Mouse (Mus musculus): ENCODE data around the gene Tmem82. TPM values are rescaled to one million over a fixed set of nuclear protein-coding genes. Genes with fewer than 3 reads are reported as not detected.

The Tmem82 gene
- polyA plus RNA-seq, 1 experiment from 2014 or later: 42.0 TPM

DNA sequence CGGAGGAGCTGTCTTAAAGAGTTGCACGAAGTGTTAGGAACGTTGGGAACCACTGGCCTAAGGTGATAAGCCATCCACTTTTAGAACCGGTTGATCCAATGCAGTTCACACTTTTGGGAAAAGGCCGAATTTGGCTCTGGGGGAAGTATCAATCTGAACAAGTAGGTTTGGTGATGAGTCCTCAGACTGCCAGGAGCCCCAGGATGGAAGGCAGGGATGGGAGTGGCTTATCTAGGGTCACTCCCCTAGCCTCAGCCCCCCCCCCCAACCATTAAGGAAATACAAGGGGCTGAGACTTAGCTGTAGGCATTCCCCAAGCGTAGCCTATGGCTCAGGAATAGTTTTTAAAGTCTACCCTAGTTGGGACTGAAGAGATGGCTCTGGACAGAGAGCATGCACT, 52.2 kb downstream of the Tmem82 start:
- 93% methylated on average over 6 of the region's 6 CpGs for WGBS
- H3K9me3 ChIP-seq (ENCODE audit: control insufficient read depth): no peaks in the 10 kb centered on the region
- H3K36me3 ChIP-seq (ENCODE audit: control insufficient read depth, insufficient read depth): no peaks in the 10 kb centered on the region
- no peak overlapping the region for H3K27ac ChIP-seq (ENCODE audit: low read depth, low read length)
- no peak for ATAC-seq
- H3K27me3 ChIP-seq (replicated peaks; ENCODE audit: control insufficient read depth, insufficient read depth, low read length): no peaks in the 10 kb centered on the region
- no peak overlapping the region for H3K4me3 ChIP-seq (ENCODE audit: low read depth, low read length)
- no peak for TF ChIP-seq CTCF (IDR thresholded peaks at IDR 0.05; ENCODE audit: low read depth)
- H3K4me1 ChIP-seq (replicated peaks; ENCODE audit: control insufficient read depth, insufficient read depth, low read length): peaks cover 2% of the 10 kb centered on the region
- H3K9ac ChIP-seq (ENCODE audit: low read depth, low read length): no peak overlapping the region
- H3K4me2 ChIP-seq (replicated peaks; ENCODE audit: low read depth): no peak overlapping the region

GRCm38 (mm10) chr4:141565325-141565724, 53.1 kb downstream of the Tmem82 start:
- H3K36me3 ChIP-seq (ENCODE audit: control insufficient read depth, insufficient read depth): no peaks in the 10 kb centered on the region
- TF ChIP-seq CTCF (IDR thresholded peaks at IDR 0.05; ENCODE audit: low read depth): no peak
- no peaks in the 10 kb centered on the region for H3K9me3 ChIP-seq (ENCODE audit: control insufficient read depth)
- H3K4me2 ChIP-seq (replicated peaks; ENCODE audit: low read depth): no peak overlapping the region
- no peak overlapping the region for H3K27ac ChIP-seq (ENCODE audit: low read depth, low read length)
- no peak overlapping the region for H3K4me3 ChIP-seq (ENCODE audit: low read depth, low read length)
- H3K4me1 ChIP-seq (replicated peaks; ENCODE audit: control insufficient read depth, insufficient read depth, low read length): peaks cover 2% of the 10 kb centered on the region; the same call in 1 of the 2 replicates
- H3K27me3 ChIP-seq (replicated peaks; ENCODE audit: control insufficient read depth, insufficient read depth, low read length): no peaks in the 10 kb centered on the region
- H3K9ac ChIP-seq (ENCODE audit: low read depth, low read length): no peak overlapping the region
- ATAC-seq: no peak
- WGBS: 50% methylated on average over 7 of the region's 7 CpGs

DNA sequence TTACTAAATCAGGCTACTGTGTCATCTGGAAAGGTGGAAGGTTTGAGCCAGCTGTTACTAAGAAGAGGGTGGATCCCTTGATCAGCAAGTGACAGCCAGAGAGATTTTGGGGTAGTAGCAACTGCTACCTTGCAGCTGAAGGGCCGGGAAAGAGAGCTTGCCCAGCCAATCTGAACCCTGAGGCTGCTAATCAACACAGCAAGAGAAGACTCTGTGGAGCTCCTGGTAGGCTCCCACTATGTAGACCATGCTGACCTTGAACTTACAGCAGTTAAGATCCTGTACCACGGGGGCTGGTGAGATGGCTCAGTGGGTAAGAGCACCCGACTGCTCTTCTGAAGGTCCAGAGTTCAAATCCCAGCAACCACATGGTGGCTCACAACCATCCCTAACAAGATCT, 53.8 kb downstream of the Tmem82 start:
- H3K36me3 ChIP-seq (ENCODE audit: control insufficient read depth, insufficient read depth): no peaks in the 10 kb centered on the region
- no peaks in the 10 kb centered on the region for H3K4me1 ChIP-seq (replicated peaks; ENCODE audit: control insufficient read depth, insufficient read depth, low read length)
- no peak overlapping the region for H3K4me2 ChIP-seq (replicated peaks; ENCODE audit: low read depth)
- TF ChIP-seq CTCF (IDR thresholded peaks at IDR 0.05; ENCODE audit: low read depth): no peak
- 70% methylated on average over 3 of the region's 3 CpGs for WGBS
- no peaks in the 10 kb centered on the region for H3K27me3 ChIP-seq (replicated peaks; ENCODE audit: control insufficient read depth, insufficient read depth, low read length)
- no peaks in the 10 kb centered on the region for H3K9me3 ChIP-seq (ENCODE audit: control insufficient read depth)
- no peak for ATAC-seq
- H3K9ac ChIP-seq (ENCODE audit: low read depth, low read length): no peak overlapping the region
- H3K27ac ChIP-seq (ENCODE audit: low read depth, low read length): no peak overlapping the region
- H3K4me3 ChIP-seq (ENCODE audit: low read depth, low read length): no peak overlapping the region

GRCm38 (mm10) chr4:141564209-141564608, 54.2 kb downstream of the Tmem82 start:
- Histone ChIP-seq H3K4me3 (ENCODE audit: low read depth, low read length) (no peak overlapping the region), H3K9ac (ENCODE audit: low read depth, low read length) (no peak overlapping the region), H3K4me2 (replicated peaks; ENCODE audit: low read depth) (no peak overlapping the region), H3K27me3 (replicated peaks; ENCODE audit: control insufficient read depth, insufficient read depth, low read length) (no peaks in the 10 kb centered on the region), H3K36me3 (ENCODE audit: control insufficient read depth, insufficient read depth) (no peaks in the 10 kb centered on the region), H3K9me3 (ENCODE audit: control insufficient read depth) (no peaks in the 10 kb centered on the region), H3K4me1 (replicated peaks; ENCODE audit: control insufficient read depth, insufficient read depth, low read length) (no peaks in the 10 kb centered on the region), H3K27ac (ENCODE audit: low read depth, low read length) (no peak overlapping the region)
- ATAC-seq: no peak
- no peak for TF ChIP-seq CTCF (IDR thresholded peaks at IDR 0.05; ENCODE audit: low read depth)
- 92% methylated on average over 4 of the region's 4 CpGs for WGBS

Other genes starting within 250 kb of the Tmem82 start
- gene Clcnka, start 219.9 kb downstream of the Tmem82 start, polyA plus RNA-seq (2015; fragmentation: Nextera tagmentation; extraction: Ambion mirVana): 0.14 TPM in 1 of 2 replicates, not detected in the other
- gene Clcnkb, start 202.6 kb downstream of the Tmem82 start, polyA plus RNA-seq (2015; fragmentation: Nextera tagmentation; extraction: Ambion mirVana): not detected in 2 replicates
- gene Hspb7, start 197.9 kb downstream of the Tmem82 start, polyA plus RNA-seq (2015; fragmentation: Nextera tagmentation; extraction: Ambion mirVana): 4.7 and 8.0 TPM in 2 replicates
- not detected in 2 replicates for gene Srarp, start 182.5 kb downstream of the Tmem82 start, polyA plus RNA-seq (2015; fragmentation: Nextera tagmentation; extraction: Ambion mirVana)
- 9.7 and 9.8 TPM in 2 replicates for gene Zbtb17, start 174.0 kb downstream of the Tmem82 start, polyA plus RNA-seq (2015; fragmentation: Nextera tagmentation; extraction: Ambion mirVana)
- gene Spen, start 80.0 kb downstream of the Tmem82 start, polyA plus RNA-seq (2015; fragmentation: Nextera tagmentation; extraction: Ambion mirVana): 3.2 and 4.0 TPM in 2 replicates
- gene Fblim1, start 12.5 kb downstream of the Tmem82 start, polyA plus RNA-seq (2015; fragmentation: Nextera tagmentation; extraction: Ambion mirVana): 52.8 and 59.2 TPM in 2 replicates
- gene Slc25a34, start 5.2 kb upstream of the Tmem82 start, polyA plus RNA-seq (2015; fragmentation: Nextera tagmentation; extraction: Ambion mirVana): 23.8 and 25.7 TPM in 2 replicates
- 3.1 and 6.0 TPM in 2 replicates for gene Plekhm2, start 46.3 kb upstream of the Tmem82 start, polyA plus RNA-seq (2015; fragmentation: Nextera tagmentation; extraction: Ambion mirVana)
- gene Rsc1a1, start 67.0 kb upstream of the Tmem82 start, polyA plus RNA-seq (2015; fragmentation: Nextera tagmentation; extraction: Ambion mirVana): not detected in 2 replicates
- gene Ddi2, start 104.8 kb upstream of the Tmem82 start, polyA plus RNA-seq (2015; fragmentation: Nextera tagmentation; extraction: Ambion mirVana): 15.9 and 16.7 TPM in 2 replicates
- 106 and 109 TPM in 2 replicates for gene Agmat, start 128.0 kb upstream of the Tmem82 start, polyA plus RNA-seq (2015; fragmentation: Nextera tagmentation; extraction: Ambion mirVana)
- 3.3 and 3.9 TPM in 2 replicates for gene Dnajc16, start 172.3 kb upstream of the Tmem82 start, polyA plus RNA-seq (2015; fragmentation: Nextera tagmentation; extraction: Ambion mirVana)
- gene Casp9, start 175.0 kb upstream of the Tmem82 start, polyA plus RNA-seq (2015; fragmentation: Nextera tagmentation; extraction: Ambion mirVana): 13.4 and 15.7 TPM in 2 replicates
- gene Cela2a, start 207.5 kb upstream of the Tmem82 start, polyA plus RNA-seq (2015; fragmentation: Nextera tagmentation; extraction: Ambion mirVana): 35.6 and 65.3 TPM in 2 replicates
- gene Ctrc, start 227.7 kb upstream of the Tmem82 start, polyA plus RNA-seq (2015; fragmentation: Nextera tagmentation; extraction: Ambion mirVana): not detected in 2 replicates